Mouse (Mus musculus) mesoderm, embryonic 11.5 days (tissue): ENCODE measurements around the gene Nat8f6.
"Not testable (repeated sequence)": the region's sequence is repeated elsewhere in the genome, so short reads cannot be mapped to it uniquely, and the experiment has no call there.

Experiments
- DNase-seq: peaks from one replicate; pipeline ENCODE4 v3.0.0-alpha.2; 2012; ENCODE audit warnings: low read depth, low spot score

Nat8f6 gene

DNA sequence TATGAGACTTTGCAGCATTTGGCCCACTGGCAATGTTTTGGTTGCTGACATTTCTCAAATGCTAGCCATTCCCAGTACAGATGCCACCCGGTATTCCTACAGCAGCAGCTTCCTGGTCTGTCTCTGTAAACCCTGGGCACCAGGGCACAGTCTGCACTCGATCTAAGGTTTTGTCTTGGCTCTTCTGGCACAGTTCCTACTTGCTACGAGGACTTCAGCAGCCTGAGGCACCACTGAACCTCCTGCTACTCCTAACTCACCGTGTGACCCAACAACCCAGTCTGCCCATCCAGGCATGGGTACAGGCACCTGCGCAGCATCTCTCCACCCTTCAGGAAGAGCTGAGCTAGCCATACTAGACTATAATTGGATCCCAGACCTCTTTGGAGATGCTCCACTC, 15.3 kb upstream of the Nat8f6 start:
- DNase-seq: not testable (repeated sequence)

DNA sequence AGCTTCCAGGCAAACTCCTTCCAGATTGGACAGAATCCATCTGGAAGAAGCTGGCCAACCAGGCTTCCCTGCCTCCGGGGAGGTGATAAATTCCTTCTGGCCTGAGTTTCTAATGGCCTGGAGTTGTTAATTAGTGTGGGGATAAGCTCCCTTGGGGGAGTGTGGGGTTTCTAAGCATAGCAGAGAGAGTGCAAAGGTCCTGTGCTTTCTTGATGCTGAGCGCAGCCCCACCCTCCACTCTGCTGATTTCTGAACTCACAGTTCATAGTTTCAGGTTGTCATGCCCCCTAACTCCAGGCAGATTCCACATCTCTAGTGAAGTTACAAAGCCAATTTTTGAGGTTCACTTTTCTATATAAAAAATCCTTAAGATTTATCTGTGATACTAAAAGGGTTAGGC, 14.3 kb upstream of the Nat8f6 start:
- not testable (repeated sequence) for DNase-seq

DNA sequence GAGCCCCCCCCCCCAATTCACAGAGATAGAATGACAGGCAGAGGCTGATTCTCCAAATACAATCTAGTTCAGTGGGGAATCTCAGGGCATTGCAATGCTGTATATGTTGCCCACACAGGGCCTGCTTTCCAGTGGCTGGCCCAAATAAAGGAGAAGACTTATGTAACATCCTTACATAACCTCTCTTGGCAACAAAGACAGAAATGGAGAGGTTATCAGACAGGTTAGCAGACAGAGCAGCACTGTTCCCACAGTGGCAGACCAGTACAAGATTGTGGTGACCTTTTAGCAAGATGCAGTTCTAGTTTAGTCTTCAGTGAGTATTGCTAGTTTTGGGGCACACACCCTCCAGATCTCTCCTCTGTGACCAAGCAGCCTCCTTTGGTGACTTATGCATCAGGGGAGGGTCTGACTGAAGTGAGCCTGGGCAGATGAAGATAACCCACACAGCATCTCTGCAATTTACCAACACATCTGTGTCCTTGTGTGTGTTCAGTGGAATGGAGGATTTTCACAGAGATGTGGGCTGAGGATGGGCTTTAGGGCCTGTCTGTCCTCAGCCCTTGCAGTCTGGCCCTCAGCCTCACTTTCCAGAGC, 13.8 kb upstream of the Nat8f6 start:
- not testable (repeated sequence) for DNase-seq

DNA sequence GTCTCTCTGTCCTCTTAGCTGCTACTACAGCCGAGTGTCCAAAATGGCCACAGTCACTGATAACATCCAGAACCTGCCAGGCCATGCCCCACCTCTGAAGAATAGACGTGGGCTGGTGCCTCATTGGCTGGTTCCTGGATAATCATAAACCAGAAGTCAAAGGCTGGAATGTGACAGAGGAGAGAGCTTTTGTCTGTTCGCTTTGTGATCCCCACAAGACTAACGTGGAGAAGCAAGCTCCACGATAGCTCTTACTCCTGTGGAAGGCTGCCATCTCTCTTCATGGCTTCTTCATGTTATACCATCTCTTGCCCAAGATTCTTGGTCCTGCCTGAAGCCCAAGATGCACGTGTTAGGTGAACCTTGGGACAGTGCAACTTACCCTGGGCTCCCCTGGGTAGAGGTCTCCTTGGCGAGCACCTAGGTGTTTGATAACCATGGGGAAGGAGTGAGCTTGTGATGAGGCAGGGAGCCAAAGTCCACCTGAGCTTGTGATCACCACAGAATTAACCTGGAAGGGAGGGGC, 11.1 kb upstream of the Nat8f6 start, which contains the start of gene Nat8:
Nat8 (minus strand) TSS at position 287 of the 526 bp plus-strand sequence.
- no peak for DNase-seq

DNA sequence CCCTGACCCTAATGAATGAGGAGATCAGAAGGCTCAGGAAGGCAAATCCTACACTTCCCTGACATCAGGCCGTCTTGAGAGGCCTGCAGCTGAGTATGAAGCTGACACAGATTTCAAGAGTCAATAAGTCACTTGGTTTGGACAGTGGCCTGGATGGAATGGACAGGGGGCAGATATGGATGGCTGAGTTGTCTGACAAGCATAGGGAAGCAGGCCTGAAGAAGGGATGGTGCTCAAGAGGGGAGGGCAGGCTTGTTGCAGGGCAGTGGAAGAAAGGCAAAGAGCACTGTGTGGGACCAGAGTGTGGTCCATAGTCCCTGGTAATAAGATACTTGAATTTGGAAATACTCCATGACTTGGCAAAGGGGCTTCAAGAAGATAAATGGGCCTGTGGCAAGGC, 8.7 kb upstream of the Nat8f6 start:
- no peak for DNase-seq

DNA sequence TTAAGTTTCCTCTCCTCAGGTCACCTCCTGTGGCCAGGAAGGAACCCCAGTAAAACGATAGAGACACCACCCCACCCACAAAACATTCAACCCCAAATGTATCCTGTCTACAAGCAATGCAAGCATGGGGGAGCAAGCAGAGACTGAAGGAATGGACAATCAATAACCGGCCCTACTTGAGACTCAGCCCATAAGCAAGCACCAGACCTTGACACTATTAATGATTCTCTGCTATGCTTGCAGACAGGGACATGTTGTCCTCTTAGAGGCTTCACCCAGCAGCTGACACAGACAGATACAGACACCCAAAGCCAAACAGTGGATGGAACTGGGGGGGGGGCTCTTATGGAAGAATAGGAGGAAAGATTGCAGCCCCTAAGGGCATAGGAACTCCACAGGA, 5.1 kb upstream of the Nat8f6 start:
- DNase-seq: no peak

DNA sequence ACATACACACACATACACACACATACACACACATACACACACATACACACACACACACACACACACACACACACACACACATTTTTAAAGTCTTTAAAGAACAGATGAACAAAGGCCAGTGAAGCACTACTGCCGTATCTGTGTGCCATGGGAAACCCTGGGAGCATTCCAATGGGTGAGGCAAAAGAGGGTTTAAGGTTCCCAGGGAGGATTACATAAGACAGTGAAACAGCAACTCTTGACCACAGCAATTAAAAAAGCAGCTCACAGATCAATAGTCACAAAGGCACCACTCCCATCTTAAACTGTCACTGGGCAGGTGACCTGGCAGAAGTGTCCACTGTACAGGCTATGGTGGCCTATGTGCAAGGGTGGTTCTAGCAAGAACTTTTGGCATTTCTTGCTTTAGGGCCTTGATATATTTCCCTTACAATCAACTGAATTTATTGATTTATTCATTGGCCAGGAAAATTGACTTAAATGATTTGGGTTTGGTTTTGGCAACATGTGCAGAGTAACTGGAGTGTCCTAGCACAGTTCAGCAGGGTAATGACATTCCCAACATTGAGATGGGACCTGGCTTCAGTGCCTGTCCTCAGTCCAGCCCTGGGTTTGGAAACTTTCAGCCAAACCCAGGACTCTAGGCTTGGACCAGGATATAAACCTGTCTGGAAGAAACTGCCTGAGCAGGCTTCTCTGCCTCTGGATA, 2.8 kb upstream of the Nat8f6 start:
- no peak for DNase-seq

DNA sequence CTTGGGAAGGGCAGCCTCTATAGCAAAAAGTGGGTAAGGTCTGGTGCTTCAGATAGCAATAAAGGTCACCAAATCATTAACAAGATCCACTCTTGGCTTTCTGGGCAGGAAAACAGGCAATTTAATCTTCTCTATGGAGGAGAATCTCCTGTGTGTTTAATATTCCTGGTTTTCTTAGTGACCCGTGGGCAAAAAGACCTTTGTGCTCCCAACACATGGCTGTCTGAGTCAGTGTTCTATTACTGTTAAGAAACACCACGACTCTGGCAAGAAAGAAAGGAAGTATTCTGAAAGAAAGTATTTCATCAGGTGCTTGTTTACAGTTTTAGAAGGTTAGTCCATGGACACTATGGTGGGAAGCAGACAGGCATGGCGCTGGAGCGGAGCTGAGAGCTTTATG, 1.5 kb upstream of the Nat8f6 start:
- no peak for DNase-seq

DNA sequence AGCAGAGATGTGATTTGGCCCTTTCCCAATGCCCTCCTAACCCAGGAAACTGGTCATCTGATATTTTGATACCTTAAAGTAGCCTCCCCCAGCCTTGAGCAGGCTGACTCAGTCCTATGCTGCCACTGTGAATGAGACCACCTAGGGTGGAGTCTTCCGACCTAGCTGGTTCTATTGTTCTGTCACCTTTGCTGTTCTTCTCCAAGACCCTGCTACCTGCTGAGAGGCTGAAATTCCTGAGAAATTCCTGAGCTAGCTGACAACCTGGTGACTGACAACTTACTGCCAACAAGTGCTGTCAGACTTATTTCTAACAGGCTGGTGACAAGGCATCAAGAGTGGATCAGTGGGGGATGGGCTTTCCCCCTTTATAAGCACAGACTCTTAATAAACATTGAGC, 2.4 kb downstream of the Nat8f6 start:
- no peak for DNase-seq

DNA sequence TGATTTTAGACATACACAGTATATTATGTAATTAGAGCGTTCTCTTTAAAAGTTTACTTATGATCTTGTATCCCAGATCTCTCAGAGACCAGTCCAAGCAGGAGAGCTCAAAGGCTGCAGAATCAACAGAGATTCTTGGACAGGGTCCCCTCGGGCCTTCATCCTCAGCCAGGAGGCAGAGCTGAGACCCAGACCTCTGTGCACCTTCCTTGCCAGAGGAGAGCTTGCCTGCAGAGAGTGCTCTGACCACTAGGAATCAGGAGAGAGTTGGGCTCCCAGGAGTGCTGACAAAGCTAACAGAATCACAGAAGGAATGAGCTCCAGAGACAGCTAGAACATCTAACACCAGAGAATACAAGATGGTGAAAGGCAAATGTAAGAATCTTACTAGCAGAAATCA, 7.4 kb downstream of the Nat8f6 start:
- no peak for DNase-seq

DNA sequence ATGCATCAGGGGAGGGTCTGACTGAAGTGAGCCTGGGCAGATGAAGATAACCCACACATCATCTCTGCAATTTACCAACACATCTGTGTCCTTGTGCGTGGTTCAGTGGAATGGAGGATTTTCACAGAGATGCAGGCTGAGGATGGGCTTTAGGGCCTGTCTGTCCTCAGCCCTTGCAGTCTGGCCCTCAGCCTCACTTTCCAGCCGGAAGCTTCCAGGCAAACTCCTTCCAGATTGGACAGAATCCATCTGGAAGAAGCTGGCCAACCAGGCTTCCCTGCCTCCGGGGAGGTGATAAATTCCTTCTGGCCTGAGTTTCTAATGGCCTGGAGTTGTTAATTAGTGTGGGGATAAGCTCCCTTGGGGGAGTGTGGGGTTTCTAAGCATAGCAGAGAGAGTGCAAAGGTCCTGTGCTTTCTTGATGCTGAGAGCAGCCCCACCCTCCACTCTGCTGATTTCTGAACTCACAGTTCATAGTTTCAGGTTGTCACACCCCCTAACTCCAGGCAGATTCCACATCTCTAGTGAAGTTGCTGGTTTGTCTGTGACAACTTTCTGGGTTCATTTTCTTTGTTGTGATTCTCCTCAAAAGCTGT, 9.7 kb downstream of the Nat8f6 start:
- DNase-seq: not testable (repeated sequence)

DNA sequence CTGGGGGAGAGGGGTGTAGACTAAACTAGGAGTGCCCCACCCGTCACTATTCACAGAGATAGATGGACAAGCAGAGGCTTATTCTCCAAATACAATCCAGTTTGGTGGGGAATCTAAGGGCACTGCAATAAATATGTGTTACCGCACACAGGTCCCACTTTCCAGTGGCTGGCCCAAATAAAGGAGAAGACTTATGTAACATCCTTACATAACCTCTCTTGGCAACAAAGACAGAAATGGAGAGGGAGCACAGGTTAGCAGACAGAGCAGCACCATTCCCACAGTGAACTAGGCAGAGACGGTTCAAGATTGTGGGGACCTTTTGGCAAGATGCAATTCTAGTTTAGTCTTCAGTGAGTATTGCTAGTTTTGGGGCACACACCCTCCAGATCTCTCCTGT, 10.2 kb downstream of the Nat8f6 start:
- not testable (repeated sequence) for DNase-seq

DNA sequence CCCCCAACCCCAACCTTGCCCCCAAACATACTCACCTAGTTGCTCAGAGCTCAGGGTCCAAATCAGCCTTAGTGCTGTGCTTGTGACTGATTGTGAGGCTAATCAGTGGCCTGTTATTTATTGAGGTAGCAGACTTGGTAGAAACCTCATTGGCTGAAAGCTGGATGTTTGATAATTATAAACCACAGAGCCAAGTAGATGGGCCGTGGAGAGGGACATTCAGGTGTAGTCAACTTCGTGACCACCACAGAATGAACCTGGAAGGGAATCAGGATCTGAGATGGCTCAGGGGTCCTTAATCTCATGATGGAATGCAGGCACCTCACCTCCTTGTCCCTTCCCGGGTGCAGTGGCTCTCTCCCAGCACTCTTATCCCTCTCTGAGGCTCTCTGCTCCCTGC, 11.0 kb downstream of the Nat8f6 start:
- DNase-seq: not testable (repeated sequence)

DNA sequence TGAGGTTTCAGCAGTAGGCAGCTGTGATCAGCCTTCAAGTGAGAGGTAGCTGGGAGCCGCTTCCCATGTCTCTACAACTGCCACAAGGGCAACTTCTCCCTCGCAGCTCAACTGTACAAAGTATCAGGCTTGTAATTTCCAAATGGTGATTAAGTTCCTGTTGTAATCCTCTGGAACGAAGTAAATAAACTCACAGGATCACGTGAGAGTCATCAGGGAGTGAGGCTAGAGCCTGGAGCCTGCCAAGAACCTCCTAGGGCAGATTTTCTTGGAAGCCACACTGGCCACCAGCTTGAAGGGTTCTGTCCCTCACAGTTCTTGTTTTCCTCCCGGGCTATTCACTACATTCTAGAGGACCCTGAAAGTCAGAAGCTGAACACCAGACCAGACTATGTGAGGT, 17.6 kb downstream of the Nat8f6 start:
- not testable (repeated sequence) for DNase-seq

DNA sequence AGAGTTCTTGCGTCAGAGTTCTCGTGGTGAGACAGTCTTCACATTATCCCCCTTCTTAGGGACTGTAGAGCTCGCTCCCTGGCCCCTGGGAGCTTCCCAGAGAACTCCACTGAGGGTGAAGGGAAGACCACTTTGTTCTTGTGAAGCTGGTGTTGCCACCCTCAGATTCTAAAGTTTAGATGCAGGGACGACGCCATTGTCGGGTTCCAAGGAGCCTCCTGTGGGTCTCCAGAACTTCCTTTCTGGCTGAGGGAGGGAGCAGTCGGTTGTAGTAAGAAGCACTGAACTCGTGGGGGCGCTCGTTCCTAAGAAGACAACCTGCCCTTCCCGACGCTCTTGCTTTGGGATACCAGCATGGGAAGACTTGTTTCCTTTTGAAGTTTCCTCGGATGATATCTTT, 55.2 kb downstream of the Nat8f6 start, which contains the start of gene Nat8f3:
Nat8f3 (minus strand) TSS at position 223 of the 400 bp plus-strand sequence.
- DNase-seq: peak; percentile 4

DNA sequence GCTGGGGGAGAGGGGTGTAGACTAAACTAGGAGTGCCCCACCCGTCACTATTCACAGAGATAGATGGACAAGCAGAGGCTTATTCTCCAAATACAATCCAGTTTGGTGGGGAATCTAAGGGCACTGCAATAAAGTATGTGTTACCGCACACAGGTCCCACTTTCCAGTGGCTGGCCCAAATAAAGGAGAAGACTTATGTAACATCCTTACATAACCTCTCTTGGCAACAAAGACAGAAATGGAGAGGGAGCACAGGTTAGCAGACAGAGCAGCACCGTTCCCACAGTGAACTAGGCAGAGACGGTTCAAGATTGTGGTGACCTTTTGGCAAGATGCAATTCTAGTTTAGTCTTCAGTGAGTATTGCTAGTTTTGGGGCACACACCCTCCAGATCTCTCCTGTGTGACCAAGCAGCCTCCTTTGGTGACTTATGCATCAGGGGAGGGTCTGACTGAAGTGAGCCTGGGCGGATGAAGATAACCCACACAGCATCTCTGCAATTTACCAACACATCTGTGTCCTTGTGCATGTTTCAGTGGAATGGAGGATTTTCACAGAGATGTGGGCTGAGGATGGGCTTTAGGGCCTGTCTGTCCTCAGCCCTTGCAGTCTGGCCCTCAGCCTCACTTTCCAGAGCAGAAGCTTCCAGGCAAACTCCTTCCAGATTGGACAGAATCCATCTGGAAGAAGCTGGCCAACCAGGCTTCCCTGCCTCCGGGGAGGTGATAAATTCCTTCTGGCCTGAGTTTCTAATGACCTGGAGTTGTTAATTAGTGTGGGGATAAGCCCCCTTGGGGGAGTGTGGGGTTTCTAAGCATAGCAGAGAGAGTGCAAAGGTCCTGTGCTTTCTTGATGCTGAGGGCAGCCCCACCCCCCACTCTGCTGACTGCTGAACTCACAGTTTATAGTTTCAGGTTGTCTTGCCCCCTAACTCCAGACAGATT, 57.4 kb downstream of the Nat8f6 start:
- DNase-seq: not testable (repeated sequence)

DNA sequence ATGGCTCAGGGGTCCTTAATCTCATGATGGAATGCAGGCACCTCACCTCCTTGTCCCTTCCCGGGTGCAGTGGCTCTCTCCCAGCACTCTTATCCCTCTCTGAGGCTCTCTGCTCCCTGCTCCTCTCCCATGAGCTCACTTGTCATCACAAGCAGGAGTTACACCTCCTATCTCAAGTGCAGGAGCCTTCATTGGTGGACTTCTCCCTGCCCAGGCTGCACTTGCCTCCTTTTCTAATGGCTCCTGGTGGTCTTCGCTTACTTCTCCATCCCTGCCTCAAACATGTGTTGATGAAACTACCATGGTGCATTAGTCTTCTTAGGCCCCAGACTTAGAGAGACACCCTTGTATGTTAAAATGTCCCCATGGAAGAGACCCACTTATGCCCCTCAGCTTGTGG, 58.1 kb downstream of the Nat8f6 start:
- DNase-seq: not testable (repeated sequence)
